Mouse (Mus musculus): ENCODE data around the gene Insyn1.

The Insyn1 gene

DNA sequence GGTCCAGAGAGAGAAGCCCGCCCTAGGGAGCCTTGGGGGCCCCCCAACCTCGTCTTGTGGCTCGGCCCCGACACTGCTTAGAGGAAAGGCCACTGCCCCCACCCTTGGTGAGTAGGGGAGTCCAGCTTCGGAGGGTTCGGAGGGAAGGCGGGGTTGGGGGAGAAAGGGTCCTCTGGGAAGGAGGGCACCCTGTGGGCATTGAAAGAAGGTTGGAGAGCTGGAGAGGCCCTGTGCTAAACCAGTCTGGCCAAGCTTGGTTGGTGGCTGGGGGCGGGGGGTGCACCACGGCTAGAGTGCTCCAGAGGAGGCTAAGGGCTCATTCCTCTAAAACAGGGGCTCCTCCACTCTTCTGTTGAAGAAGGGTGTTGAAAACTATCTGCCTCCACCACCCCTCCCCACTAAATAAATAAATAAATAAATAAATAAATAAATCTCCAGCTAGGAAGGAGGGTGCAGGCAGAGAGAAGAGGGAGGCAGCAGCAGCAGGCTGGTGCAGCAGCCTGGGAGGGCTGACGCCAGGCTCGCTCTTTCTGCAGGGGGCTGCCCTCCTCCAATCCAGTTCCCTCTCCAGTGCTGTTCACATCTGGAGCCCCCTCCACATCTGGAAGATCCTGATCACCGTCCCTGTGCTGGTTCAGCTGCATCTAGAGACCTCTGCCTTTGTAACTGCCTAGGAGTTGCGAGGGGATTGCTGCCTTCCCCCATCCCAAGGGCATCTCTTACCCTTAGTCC lies 896 bp downstream of the Insyn1 start:
- DNase-seq = peak in 1 of 2 experiments; percentile 3

DNA sequence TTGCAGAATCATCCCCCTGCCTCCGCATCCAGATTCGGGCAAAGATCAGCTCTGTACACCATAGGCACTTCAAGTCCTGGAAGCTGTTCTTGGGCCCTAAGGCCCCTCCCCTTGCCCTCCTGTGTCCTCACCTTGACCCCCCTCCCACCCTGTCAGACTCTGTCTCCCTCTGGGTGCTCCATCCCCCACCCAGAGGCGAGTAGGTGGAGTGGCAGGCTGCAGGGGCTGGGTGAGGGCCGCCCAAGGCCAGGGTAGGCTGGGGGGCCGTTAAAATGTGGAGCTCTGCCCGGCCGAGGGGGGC lies 1.4 kb downstream of the Insyn1 start:
- DNase-seq = no peak

DNA sequence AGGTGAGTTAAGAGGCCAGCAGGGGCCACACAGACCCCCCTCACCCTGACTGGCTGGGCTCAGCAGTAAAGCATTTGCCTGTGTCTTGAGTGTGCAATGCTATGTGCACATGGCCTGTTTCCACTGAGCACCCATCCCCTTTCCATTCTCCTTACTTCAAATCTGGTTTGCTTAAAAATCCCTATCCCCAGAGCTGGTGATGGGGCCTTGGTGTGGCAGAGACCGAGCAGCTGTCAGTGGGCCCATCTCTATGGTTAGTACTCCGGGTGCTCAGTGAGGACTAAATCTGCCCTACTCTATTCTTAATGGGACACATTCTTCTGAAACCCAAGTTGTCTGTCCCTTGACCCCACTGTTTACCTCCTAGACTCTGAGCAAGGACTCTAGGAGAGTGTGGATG lies 2.0 kb downstream of the Insyn1 start:
- no peak for DNase-seq

DNA sequence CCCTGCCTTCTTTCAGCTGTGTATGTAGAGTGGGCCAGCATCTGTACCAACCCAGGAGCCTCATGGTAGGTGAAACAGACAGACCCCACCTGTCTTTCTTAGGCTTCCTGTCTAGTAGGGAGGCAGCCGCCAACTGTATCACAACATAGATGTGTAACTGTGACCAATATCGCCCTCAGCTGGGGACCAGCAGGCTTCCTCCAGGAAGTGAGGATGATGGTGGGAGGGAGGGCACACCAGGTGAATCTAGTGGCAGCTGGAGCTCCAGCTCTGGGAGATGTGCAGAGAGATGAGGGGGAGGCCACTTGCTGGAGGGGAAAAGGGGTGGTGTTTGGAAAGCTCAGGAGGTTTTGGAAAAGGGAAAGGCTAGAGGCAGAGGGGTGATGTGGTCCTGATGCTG lies 6.6 kb downstream of the Insyn1 start:
- no peak for DNase-seq

DNA sequence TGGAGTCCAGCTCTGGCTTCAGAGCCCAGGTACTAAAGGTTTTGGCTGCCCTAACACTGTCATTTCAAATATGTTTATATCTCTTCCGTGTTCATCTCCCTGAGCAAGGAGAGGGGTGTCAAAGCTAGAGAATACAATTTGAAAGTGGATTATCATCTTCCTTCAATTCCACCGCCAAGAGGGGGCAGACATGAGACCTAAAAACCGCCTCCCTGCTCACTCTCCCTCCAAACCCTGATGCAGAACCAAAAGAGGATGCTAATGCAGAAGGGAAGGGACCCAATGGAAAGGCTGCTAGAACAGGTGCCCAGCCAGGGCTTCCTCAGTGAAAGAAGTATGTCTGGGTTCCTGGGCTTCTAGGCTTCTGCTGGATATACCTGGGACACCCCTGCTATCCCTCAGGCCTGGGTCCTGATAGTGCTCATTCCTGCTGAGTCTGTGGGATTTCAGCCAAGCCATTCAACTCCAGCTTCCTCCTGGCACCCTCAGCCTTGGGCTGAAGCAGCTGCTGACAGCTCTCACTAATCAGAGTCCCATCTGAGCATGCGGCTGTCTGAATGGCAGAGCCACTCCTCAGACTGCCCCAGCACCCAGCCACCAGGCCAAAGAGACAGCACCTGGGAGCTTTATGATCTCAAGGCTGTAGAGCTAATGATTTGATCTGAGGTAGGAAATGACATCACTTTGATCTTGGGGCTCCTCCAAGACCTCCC lies 8.2 kb downstream of the Insyn1 start:
- DNase-seq = peak in 1 of 2 experiments; percentile 14

DNA sequence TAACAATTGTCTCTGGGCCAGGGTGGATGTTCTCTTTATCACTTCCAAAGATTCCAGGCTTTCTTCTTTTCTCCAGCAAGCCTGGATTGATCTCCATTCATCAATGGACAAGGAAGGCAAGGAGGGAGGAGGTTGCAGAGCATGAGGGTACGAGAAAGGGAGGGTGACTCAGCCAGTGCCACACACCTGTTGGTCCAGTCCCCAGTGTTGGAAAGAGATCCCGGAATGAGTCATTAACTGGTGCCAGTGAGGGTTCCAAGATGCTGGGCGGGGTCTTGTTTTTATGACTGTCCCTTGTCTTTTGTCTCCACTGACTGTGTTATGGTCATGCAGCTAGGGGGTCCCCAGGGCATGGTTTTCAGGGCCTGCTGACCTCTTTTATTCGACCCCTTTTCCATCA lies 9.5 kb downstream of the Insyn1 start:
- DNase-seq = no peak

DNA sequence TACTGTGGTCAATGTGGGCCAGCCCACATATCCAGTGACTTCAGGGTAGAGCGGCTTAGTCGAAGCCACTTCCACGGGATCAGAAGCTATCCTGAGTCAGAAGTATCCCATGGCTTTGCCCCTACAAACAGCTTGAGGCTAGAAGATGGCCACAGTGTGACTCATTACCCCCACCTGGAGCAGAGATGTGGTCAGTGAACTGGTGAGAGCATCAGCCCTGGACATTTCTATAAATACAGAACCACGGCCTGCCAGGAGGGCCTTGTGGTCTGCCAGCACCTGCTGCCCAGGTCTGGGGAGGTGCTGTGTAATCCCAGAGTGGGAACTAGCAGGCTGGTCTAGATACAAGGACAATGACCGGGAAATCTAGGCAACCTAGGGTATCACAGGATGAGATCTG lies 12.5 kb downstream of the Insyn1 start:
- no peak for DNase-seq

DNA sequence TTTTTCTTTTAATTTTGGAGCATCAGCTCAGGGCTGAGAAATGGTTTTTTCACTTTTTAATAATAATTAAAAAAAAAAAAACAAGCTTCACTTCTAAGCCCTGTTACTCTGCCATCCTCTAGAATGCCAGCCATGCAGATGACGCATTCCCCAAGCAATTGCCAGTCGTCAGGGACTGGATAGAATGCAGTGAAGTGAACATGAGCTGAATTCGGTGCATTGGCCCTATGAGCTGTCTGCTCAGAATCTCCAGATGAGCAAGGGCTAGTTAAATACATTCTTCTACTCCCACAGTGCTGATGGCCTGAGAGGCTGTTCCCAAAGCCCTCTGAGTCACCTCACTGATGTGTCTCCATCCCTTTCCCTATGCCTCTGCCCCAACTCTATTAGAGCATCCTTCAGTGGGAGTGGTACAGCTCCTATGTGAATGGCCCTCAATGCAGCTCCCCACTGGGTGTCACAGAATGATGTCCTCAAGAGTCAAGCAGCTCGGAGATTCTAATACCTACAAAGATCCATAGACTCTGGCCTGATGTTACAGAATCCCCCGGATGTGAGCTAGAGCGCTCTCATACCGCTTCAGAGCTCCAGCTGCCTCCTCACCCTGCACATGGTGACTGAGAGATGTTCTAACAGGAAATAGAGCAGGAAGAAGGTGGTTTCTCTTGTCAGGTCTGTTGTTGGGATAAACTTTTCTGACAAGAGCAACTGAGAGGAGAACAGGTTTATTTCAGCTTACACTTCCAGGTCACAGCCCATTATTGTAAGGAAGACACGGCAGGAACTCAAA lies 19.0 kb downstream of the Insyn1 start:
- DNase-seq = peak; percentile 41 to 47

DNA sequence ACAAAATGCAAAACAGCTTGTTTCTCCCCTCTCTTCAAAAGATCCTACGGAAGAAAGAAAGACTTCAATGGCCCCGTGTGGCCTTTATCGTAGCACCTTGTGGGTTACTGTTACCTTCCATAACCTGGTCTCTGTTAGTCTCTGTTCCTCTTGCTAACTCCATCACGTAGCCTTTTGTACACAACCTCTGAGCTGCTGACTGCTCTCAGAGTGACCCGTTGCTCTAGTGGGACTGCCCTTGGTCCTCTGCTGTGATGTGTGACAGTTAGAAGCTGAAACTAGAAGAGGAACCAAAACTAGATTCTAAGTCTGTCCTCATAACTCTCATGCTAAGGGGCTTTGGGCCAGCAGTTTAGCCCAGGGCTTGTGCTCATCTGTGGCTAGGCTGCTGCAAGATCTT lies 22.0 kb downstream of the Insyn1 start:
- DNase-seq = peak; percentile 58 to 59

DNA sequence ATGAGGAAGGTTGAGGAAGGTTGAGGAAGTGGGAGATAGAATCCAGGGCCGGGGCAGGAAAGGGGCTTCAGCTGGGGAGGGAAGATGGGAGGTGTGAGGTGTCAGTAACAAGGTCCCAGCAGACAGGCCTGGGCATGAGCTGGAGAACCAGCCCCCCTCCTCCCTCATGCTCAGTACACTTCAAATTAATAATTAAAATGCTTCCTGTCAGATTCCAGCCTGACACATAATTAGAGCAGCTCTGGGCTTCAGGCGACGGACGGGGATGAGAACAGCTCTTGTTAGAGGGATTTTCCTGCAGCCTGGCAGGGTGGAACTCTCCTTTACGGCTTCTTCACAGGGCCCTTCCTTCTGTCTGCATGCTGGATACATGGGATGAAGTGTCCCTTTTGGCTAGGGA lies 25.3 kb downstream of the Insyn1 start:
- DNase-seq = no peak

DNA sequence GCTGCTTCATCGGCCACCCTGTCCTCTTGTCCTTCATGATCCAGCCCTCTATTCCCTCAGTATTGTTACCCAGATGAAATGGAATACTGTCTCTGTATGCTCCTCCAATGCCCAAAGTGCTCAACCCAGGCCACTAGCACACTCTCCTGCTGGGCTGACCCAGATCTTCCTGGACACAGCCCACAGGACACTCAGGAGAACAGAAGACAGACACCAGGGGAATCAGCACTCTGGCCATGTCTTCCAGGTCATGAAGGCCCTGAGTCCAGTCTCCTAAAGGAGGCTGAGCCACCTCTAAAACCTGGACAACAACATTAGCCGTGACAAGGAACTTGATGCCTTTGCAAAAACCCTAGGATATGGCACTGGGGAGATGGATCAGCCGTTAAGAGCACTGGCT lies 28.1 kb downstream of the Insyn1 start:
- DNase-seq = no peak

DNA sequence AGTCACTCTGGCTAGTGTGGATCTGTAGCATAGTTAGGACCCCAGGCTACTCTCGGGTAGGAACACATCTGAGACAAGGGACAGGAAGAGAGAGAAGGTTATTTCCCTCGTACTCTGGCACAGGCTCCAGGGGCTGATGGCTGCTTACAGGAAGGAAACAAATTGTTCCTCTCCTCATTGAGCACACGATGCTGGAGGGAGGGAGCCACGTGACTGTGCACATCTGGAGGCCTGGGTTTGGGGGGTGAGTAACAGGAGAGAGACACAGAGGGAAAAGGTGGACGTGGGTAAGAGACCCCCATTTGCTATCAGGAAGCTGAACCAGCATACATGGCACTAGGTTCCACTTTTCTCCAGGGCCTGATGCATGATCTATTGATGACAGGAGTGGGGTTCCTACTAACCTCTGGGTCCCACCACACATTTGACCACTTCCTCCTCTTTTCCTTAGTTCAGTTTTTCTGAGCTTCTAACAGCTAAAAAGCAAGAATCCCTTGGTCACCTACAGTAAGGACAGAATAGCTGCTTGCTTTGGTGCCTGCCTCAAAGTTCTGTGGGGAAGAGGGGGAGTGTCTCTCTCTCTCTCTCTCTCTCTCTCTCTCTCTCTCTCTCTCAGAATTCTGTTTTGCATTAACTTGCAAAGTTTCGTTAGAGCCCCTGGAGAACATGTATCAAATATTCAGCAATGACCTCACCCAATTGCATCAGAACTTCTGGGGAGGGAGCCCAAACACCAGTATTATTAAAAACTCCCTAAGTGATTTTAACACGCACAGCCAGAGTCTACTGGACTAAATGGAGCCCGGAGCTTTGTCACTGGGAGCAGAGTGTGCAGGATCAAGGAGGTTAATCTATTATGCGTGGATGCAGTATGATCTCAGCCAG lies 29.7 kb downstream of the Insyn1 start:
- peak in 1 of 2 experiments; percentile 10 for DNase-seq

DNA sequence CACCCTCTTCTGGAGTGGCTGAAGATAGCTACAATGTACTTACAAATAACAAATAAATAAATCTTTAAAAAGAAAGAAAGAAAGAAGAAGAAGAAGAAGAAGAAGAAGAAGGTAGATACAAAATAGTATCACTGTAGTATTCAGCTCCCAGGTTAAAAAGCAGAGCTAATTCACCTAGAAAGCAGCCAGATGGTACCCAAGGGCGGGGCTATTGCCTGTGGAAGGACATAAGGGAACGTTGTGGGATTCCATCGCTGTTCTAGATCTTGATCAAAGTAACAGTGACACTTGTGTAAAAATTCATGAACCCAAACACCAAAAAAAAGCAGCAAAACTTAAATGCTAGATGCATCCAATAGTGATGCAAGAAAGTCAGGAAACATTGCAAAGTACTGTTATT lies 31.6 kb downstream of the Insyn1 start:
- DNase-seq = no peak

DNA sequence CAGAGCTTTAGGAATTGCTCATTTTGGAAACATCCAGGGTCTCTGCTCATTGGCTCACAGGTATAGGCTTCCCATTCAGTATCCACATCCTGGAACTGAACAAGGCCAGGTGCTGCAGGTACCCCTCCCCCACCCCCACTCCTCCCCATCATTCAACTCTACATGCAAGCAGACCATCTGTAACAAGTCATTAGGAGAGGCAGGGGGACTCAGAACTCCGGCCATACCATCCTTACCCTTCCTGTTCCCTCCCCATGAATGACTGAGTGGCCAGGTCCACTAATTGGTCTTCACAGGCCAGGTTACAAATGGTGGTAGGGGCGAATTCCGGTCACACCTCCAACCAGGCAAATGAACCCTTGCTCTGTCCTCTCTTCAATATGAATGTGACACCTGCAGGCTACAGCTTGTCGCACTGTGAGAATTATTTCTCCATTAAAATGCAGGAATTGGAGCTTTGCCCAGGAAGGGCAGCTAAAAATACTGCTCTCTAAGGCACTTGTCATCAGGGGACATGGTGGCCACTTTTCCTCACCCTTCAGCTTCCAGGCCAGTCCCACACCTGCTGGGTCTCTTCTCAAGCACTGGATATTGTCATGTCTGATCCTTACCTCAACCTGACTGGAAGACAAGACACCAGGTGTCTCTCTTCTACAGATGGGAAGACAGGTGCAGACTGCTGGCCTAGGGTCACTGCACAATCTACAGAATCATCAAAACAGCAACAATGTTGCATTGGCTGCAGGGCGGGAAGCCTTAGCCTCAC lies 32.6 kb downstream of the Insyn1 start:
- no peak for DNase-seq

DNA sequence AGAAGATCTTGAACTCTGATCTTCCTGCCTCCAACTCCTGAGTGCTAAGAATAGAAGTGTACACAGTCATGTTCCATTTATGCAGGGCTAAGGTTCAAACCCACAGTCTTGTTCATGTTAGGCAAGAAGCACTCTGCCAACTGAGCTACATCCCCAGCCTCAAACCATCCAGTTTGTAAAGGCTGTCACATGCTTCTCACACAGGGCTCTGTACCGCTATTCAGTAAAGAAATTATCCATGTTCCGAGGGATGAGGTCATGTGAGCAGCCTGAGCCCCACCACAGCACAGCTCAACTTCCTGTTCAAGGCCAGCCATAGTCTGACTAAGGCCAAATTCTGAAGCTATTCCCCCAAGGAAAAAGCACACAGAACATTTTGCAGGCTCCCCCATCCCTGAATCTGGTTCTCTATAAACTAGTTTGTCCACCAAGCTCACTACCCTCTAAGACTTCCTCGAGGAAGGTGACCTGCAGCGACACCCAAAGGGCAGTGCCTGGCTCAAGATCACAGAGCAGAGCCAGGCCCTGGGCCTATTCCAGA lies 33.5 kb downstream of the Insyn1 start:
- no peak for DNase-seq

DNA sequence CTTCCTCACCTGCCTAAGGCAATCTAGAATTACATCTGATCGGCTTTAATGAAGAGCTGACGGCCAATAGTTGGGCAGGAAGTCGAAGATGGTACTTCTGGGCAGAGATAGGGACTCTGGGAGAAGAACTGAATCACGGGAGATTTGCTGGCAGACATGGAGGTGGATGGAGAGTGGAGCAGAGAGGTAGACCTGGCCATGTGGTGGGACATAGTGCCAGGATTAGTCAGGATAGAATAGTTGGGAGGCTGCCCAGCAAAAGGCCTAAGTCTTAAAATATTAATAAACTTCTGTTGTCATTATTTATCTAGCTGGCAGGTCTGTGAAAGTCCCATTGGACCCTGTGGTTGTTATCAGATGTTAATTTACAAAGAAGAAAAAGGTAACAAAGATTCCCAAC lies 36.7 kb downstream of the Insyn1 start:
- no peak for DNase-seq

DNA sequence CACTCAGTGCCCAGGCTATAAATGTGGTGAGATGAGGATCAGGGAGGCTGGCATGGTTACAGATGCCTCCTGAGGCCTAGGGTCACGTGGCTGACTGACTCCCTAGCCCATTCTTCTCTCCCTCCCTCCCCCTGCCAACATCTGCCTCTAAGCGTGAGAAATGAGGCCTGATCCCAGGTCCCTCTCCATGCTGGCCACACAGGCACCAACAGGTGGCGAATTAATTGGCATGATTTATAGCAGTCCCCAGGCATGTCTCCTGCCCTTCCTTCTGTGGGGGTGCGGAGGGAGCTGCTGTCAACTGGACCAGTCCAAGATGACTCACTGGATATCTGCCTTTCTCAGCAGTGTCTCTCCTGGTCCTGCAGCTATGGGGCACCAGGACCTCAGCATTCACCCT lies 39.4 kb downstream of the Insyn1 start:
- no peak for DNase-seq

DNA sequence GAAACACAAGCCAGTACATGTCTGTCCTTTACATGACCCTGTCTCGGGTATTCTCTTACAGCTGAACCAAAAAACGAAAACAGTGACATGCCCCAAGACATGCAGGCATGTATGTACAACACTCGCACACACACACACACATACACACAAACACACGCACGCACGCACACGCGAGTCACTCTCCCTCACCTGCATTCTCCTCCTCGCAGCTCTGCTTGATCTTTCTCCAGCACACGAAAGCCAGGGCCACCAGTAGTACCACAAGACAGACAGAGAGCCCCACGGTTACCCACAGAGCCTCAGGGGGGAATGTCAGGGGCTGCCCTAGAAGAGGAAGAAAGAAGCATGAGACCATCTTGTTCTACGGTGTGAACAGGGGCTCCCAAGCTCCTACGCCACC lies 42.0 kb downstream of the Insyn1 start:
- no peak for DNase-seq

DNA sequence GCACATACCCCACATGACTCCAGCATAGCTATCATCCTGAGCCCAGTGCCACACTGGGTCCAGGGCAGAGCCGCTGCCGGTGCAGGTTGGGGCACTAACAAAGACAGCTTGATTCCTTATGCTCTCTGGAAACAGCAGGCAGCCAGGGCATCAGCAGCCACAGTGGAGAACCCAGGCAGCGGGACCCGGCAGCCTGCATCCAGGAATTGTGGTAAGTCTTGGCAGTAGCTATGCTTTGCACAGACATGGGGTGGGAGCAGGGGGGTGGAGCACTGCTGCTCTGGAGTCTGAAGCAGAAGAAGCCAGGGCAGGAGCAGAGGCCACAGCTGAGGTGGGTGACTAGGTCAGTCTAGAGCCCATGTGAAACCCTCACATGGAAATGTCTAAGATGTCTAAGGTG lies 43.8 kb downstream of the Insyn1 start:
- DNase-seq = no peak

DNA sequence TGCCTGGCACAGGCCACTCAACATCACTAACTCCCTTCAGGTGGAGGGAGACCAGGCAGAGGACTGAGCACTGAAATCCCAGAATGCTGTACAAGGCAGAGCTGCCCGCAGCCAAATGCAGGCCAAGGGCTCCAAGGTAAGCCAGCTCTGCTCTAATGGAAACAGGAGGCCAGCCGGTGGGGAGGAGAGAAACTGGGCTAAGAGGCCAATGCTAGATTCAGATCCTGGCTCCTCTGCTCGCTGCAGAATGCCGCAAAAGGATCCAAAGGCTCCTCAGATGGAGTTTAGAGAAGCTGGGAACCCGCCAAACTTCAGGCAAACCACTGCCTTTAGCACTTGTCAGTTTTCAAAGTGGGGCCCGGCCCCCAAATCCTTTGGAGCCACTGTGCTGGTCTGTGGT lies 44.9 kb downstream of the Insyn1 start:
- DNase-seq = no peak

DNA sequence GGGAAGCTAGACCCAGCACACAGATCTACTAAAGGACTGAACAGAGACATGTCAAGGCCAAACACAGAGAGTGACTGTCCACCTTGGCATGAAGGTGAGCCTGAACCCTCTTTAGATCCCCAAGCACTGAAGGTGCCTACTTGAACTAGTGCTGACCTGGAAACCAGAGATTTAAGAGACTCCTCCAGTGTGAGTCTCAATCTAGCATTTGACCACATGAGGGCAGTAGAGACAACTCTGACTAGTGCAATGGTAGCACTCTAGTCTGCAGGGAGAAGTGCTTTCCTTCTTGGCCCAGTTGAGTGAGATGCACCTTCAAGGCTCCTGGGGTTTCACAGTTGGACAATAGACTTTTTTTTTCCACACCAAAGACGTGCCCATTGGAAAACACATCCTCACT lies 46.4 kb downstream of the Insyn1 start:
- DNase-seq = peak; percentile 64 to 70

All from B cell, adult 2 months (primary cell).